Mouse (Mus musculus) megakaryocyte, embryonic 14.5 days (primary cell): Measurements from ENCODE around the gene Med13.

ENCODE experiments used
- FLI1 ChIP-seq: IDR thresholded peaks from 2 replicates; pipeline ENCODE4 v1.6.1; 2012; ENCODE audit warnings: low read length, inconsistent platforms, mixed read lengths
- GATA1 ChIP-seq: IDR thresholded peaks from 3 replicates; pipeline ENCODE4 v1.6.1; 2012; ENCODE audit warnings: mixed read lengths, low read length, inconsistent platforms, borderline replicate concordance

DNA sequence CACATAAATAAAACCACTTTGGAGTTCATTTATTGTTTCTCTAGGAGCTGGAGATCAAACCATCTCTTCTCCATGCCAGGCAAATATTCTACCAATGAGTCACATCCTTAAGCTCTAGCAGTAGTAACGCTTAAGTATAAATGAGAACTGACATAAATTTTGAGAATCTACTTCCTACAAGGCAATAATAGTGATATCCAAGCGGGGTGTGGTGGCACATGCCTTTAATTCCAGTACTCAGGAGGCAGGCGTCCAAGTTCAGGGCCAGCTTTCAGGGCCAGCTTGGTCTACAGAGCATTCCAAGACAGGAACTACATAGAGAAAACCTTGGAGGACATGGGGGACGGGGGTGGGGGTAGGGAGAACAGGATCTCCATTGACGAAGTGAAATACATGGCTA lies 33.2 kb downstream of the Med13 start:
- TF ChIP-seq GATA1 (no peak), FLI1 (no peak)
